Mouse (Mus musculus) midbrain, embryonic 12.5 days (tissue): ENCODE data around the gene Olfml2a. TPM values are rescaled to one million over a fixed set of nuclear protein-coding genes. Genes with fewer than 3 reads are reported as not detected.

Source experiments
- ATAC-seq: fragments of 200-750 bp; cut with Nextera tagmentation; 2 replicates; pipeline ENCODE4 v1.8.0; 2017; ENCODE audit warnings: low read depth, moderate TSS enrichment, moderate library complexity; ENCODE audit not compliant: low FRiP score
- H3K27ac ChIP-seq: fragments of 300-500 bp; sonication (generic); replicated peaks from 2 replicates; pipeline ENCODE4 v1.5.1; 2016; ENCODE audit warnings: mild to moderate bottlenecking
- H3K27me3 ChIP-seq: fragments of 300-500 bp; sonication (generic); 2 replicates; pipeline ENCODE4 v1.6.1; 2016; ENCODE audit warnings: mild to moderate bottlenecking
- H3K36me3 ChIP-seq: fragments of 300-500 bp; sonication (generic); 2 replicates; pipeline ENCODE4 v1.6.1; 2016
- H3K4me1 ChIP-seq: fragments of 300-500 bp; sonication (generic); 2 replicates; pipeline ENCODE4 v1.6.1; 2016
- H3K4me2 ChIP-seq: fragments of 300-500 bp; sonication (generic); replicated peaks from 2 replicates; pipeline ENCODE4 v1.6.1; 2016; ENCODE audit warnings: mild to moderate bottlenecking, moderate library complexity
- H3K4me3 ChIP-seq: fragments of 300-500 bp; sonication (generic); 2 replicates; pipeline ENCODE4 v1.5.1; 2016; ENCODE audit warnings: mild to moderate bottlenecking
- H3K9ac ChIP-seq: fragments of 300-500 bp; sonication (generic); replicated peaks from 2 replicates; pipeline ENCODE4 v1.6.1; 2016; ENCODE audit warnings: mild to moderate bottlenecking, moderate library complexity
- H3K9me3 ChIP-seq: fragments of 300-500 bp; sonication (generic); 2 replicates; pipeline ENCODE4 v1.6.1; 2016; ENCODE audit warnings: mild to moderate bottlenecking
- WGBS: fragments of 180-500 bp; shearing (Covaris S2); methylation state at CpG from one replicate; pipeline ENCODE4 v1.1.7; 2016; 5-methylcytosine and 5-hydroxymethylcytosine counted together
- polyA plus RNA-seq: library from polyadenylated mRNA; unstranded; fragments of >200 nt; fragmentation: Nextera tagmentation; extraction: Ambion mirVana; gene quantifications from 2 replicates; pipeline ENCODE4 v1.2.1, GENCODE M21; 2016

Olfml2a gene
- polyA plus RNA-seq, 1 experiment from 2014 or later, result 3.8 TPM

- Histone ChIP-seq H3K9ac (no peak overlapping the region), H3K9me3 (no peaks in the 10 kb centered on the region), H3K4me1 (no peaks in the 10 kb centered on the region), H3K4me3 (no peak overlapping the region), H3K4me2 (no peak overlapping the region), H3K27ac (no peak overlapping the region), H3K27me3 (no peaks in the 10 kb centered on the region), H3K36me3 (no peaks in the 10 kb centered on the region)
- WGBS, result 29% methylated on average over 2 of the region's 2 CpGs
- no peak for ATAC-seq
Observed at GRCm38 (mm10) chr2:38973223-38973622, 41.4 kb downstream of the Olfml2a start.

- Histone ChIP-seq H3K36me3 (no peaks in the 10 kb centered on the region), H3K9me3 (no peaks in the 10 kb centered on the region), H3K4me2 (no peak overlapping the region), H3K27me3 (no peaks in the 10 kb centered on the region), H3K4me1 (no peaks in the 10 kb centered on the region), H3K9ac (no peak overlapping the region), H3K4me3 (no peak overlapping the region), H3K27ac (no peak overlapping the region)
- no peak for ATAC-seq
- WGBS, result 89% methylated on average over 7 of the region's 7 CpGs
Observed at GRCm38 (mm10) chr2:38973701-38974100, 41.9 kb downstream of the Olfml2a start.

DNA sequence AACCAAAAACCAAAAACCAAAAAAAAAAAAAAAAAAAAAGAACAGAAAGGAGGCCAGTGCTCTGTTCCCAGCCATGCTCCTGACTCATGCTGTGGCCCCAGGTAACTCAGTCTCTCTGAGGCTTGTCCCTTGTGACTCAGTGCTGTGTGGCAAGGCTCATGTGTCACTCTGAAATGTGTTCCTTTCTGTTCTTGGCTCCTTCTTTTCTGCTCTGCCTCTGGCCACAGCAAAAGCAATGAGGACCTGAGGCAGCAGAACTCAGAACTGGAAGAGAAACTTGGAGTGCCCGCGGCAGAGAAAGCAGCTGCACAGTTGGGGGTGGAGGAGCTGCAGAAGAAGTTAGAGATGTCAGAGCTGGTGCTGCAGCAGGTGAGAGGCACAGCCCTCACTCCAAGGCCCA, 42.4 kb downstream of the Olfml2a start:
- H3K4me1 ChIP-seq, result no peaks in the 10 kb centered on the region
- no peak overlapping the region for H3K9ac ChIP-seq
- no peak overlapping the region for H3K4me3 ChIP-seq
- H3K4me2 ChIP-seq, result no peak overlapping the region
- H3K9me3 ChIP-seq, result no peaks in the 10 kb centered on the region
- 53% methylated on average over 2 of the region's 2 CpGs for WGBS
- no peak for ATAC-seq
- H3K27ac ChIP-seq, result no peak overlapping the region
- no peaks in the 10 kb centered on the region for H3K27me3 ChIP-seq
- no peaks in the 10 kb centered on the region for H3K36me3 ChIP-seq

- Histone ChIP-seq H3K27ac (no peak overlapping the region), H3K4me3 (no peak overlapping the region), H3K9me3 (no peaks in the 10 kb centered on the region), H3K4me2 (no peak overlapping the region), H3K36me3 (no peaks in the 10 kb centered on the region), H3K27me3 (no peaks in the 10 kb centered on the region), H3K9ac (no peak overlapping the region), H3K4me1 (no peaks in the 10 kb centered on the region)
- 90% methylated on average over 3 of the region's 3 CpGs for WGBS
- no peak for ATAC-seq
Observed at GRCm38 (mm10) chr2:38975181-38975580, 43.4 kb downstream of the Olfml2a start.

DNA sequence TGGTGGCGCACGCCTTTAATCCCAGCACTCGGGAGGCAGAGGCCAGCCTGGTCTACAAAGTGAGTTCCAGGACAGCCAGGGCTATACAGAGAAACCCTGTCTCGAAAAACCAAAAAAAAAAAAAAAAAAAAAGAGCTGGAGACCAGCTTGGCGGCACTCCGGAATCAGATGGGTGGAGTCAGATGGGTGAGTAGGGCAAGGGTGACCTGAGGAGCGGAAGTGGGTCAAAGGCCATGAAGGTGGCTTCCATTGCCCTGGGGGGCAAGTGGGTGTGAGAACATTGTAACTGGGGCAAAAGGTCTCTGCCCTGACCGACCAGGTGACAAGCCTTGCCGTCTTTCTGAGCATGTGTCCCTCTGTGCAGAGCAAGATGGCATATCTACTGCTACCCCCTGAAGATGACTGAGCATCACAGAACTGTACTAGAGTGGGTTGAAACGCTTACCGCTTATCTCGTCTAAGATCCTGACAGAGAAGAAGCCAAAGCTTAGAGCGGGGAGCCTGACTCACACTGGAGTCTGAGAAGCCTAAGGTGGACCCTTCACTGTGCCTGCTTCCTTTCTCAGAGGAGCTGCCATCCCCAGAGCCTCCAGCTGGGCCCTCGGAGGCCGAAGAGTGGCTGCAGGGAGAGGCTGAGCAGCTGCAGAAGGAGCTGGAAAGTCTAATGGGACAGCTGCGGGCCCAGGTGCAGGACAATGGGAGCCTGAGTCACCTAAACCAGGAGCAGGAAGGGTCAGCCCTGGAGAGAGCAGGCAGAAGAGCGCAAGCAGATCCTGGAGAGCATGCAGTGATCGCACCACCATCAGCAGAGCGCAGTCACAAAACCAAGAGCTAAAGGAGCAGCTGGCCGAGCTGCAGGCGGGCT, 44.4 kb downstream of the Olfml2a start:
- Histone ChIP-seq H3K4me1 (no peaks in the 10 kb centered on the region), H3K9me3 (no peaks in the 10 kb centered on the region), H3K4me3 (no peak overlapping the region), H3K27me3 (no peaks in the 10 kb centered on the region), H3K9ac (no peak overlapping the region), H3K4me2 (no peak overlapping the region), H3K27ac (no peak overlapping the region), H3K36me3 (no peaks in the 10 kb centered on the region)
- no peak for ATAC-seq
- 82% methylated on average over 21 of the region's 21 CpGs for WGBS

DNA sequence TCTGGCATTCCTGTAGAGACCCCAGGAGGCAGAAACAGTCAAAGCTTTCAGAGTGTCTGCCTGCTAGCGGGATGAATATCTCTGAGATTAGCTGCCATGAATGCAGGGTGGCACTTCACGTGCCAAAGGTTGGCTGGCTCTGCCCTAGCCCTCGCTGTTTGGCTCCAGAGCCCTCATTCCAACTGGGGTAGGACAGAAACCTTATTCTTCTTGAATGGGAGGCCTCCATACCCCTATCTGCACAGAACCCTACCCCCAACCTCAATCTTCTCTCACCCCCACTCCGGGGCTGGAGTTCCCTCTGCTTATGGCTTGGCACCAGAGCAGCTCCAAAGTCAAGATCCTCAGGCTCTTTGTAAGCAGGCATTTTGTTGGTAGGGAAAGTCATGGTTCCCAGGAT, 46.1 kb downstream of the Olfml2a start:
- Histone ChIP-seq H3K27ac (no peak overlapping the region), H3K27me3 (no peaks in the 10 kb centered on the region), H3K4me2 (no peak overlapping the region), H3K36me3 (no peaks in the 10 kb centered on the region), H3K9ac (no peak overlapping the region), H3K4me1 (no peaks in the 10 kb centered on the region), H3K9me3 (no peaks in the 10 kb centered on the region), H3K4me3 (no peak overlapping the region)
- 72% methylated on average over 4 of the region's 4 CpGs for WGBS
- no peak for ATAC-seq

- Histone ChIP-seq H3K4me3 (no peak overlapping the region), H3K9me3 (no peaks in the 10 kb centered on the region), H3K4me2 (no peak overlapping the region), H3K9ac (no peak overlapping the region), H3K27ac (no peak overlapping the region), H3K36me3 (no peaks in the 10 kb centered on the region), H3K4me1 (no peaks in the 10 kb centered on the region), H3K27me3 (no peaks in the 10 kb centered on the region)
- WGBS, result 94% methylated on average over 2 of the region's 2 CpGs
- ATAC-seq, result no peak
Observed at GRCm38 (mm10) chr2:38983456-38983855, 51.7 kb downstream of the Olfml2a start.

DNA sequence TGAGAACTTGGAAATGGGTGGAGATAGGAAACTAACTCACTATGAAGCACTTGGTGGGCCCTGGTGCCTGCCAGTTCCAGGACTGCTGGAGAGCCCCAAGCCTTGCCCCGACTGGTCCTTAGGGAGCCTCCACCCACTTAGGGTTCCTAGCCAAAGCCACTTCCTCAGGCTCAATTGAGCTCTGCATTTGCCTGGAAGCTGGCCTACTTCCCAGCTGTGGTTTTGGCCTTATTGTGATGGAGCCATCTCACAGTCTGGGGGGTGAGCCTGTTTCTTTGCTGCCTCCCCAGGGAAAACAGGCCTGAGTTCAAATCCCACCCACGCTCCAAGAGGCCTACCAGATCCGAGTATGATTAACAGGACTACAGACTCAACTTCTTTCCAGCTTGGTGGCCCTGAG, 54.8 kb downstream of the Olfml2a start:
- Histone ChIP-seq H3K9ac (no peak overlapping the region), H3K4me3 (no peak overlapping the region), H3K36me3 (no peaks in the 10 kb centered on the region), H3K27me3 (no peaks in the 10 kb centered on the region), H3K27ac (no peak overlapping the region), H3K4me1 (no peaks in the 10 kb centered on the region), H3K4me2 (no peak overlapping the region), H3K9me3 (no peaks in the 10 kb centered on the region)
- WGBS, result 89% methylated on average over 3 of the region's 3 CpGs
- ATAC-seq, result no peak

GRCm38 (mm10) chr2:38987371-38987770, 55.6 kb downstream of the Olfml2a start:
- Histone ChIP-seq H3K4me3 (no peak overlapping the region), H3K9me3 (no peaks in the 10 kb centered on the region), H3K4me1 (no peaks in the 10 kb centered on the region), H3K4me2 (no peak overlapping the region), H3K36me3 (no peaks in the 10 kb centered on the region), H3K27ac (no peak overlapping the region), H3K27me3 (no peaks in the 10 kb centered on the region), H3K9ac (no peak overlapping the region)
- no peak for ATAC-seq
- WGBS, result 70% methylated on average over 1 of the region's 1 CpGs

DNA sequence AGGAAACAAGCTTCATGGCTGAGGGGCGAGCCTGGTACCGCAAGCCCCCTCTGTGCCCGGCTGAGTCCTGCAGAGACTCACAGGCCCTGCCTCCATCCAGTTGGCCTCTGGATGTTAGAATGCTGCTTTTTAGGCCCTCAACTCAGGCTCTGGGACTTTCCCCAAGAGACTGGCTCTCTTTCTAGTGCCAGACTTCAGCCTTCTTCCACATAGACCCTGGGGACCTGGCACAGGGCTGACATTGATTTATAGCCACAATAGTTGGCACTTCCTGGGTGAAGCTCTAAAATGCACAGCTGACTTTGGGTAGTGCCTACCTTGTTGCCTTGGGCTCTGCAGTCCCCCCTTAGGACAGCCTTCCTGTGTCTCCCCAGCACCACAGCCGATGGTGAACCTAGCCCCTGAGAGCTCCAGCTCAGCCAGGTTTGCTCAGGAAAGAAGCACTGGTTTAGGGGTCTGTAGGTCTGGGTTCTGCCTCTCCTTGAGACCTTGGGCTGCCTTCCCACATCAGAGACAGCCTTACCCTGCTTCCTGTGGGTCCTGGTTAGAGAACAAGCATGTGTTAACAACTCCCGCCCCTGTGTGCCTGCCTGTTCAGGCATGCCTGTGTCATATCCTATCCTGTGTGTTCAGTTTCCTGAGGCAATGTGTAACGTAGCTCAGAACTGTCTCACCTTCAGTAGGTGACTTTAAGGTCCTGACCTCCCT, 56.2 kb downstream of the Olfml2a start:
- Histone ChIP-seq H3K4me2 (no peak overlapping the region), H3K27me3 (no peaks in the 10 kb centered on the region), H3K9ac (no peak overlapping the region), H3K9me3 (no peaks in the 10 kb centered on the region), H3K27ac (no peak overlapping the region), H3K36me3 (no peaks in the 10 kb centered on the region), H3K4me1 (no peaks in the 10 kb centered on the region), H3K4me3 (no peak overlapping the region)
- 90% methylated on average over 6 of the region's 6 CpGs for WGBS
- ATAC-seq, result no peak

- Histone ChIP-seq H3K9ac (no peak overlapping the region), H3K27me3 (no peaks in the 10 kb centered on the region), H3K9me3 (no peaks in the 10 kb centered on the region), H3K27ac (no peak overlapping the region), H3K4me2 (no peak overlapping the region), H3K36me3 (no peaks in the 10 kb centered on the region), H3K4me1 (no peaks in the 10 kb centered on the region), H3K4me3 (no peak overlapping the region)
- no peak for ATAC-seq
- 83% methylated on average over 2 of the region's 2 CpGs for WGBS
Observed at GRCm38 (mm10) chr2:38988929-38989328, 57.2 kb downstream of the Olfml2a start.

GRCm38 (mm10) chr2:38992004-38992403, 60.2 kb downstream of the Olfml2a start:
- Histone ChIP-seq H3K27me3 (peaks cover 8% of the 10 kb centered on the region), H3K9ac (no peak overlapping the region), H3K9me3 (no peaks in the 10 kb centered on the region), H3K4me1 (no peaks in the 10 kb centered on the region), H3K4me2 (no peak overlapping the region), H3K36me3 (no peaks in the 10 kb centered on the region), H3K27ac (no peak overlapping the region), H3K4me3 (no peak overlapping the region)
- no peak for ATAC-seq
- WGBS, result 67% methylated on average over 4 of the region's 4 CpGs
